Mouse (Mus musculus): ENCODE measurements around the gene Tmem100.

The Tmem100 gene

GRCm38 (mm10) chr11:90029841-90030398, at the start of gene Tmem100:
Gene Tmem100, plus strand, starts transcription at chr11:90030348.
- no peak for DNase-seq (ENCODE audit: low spot score)

- DNase-seq (ENCODE audit: low spot score) = no peak
Measured at GRCm38 (mm10) chr11:89982918-89983317, 47.2 kb upstream of the Tmem100 start.

GRCm38 (mm10) chr11:89984436-89984835, 45.7 kb upstream of the Tmem100 start:
- no peak for DNase-seq (ENCODE audit: low spot score)

GRCm38 (mm10) chr11:89985200-89986187, 44.7 kb upstream of the Tmem100 start:
- DNase-seq (ENCODE audit: low spot score) = no peak

GRCm38 (mm10) chr11:89986516-89986915, 43.6 kb upstream of the Tmem100 start:
- no peak for DNase-seq (ENCODE audit: low spot score)

- peak; percentile 41 for DNase-seq (ENCODE audit: low spot score)
Measured at GRCm38 (mm10) chr11:89988936-89989589, 41.1 kb upstream of the Tmem100 start.

GRCm38 (mm10) chr11:89991661-89992060, 38.5 kb upstream of the Tmem100 start:
- DNase-seq (ENCODE audit: low spot score) = no peak

GRCm38 (mm10) chr11:89994706-89995105, 35.4 kb upstream of the Tmem100 start:
- DNase-seq (ENCODE audit: low spot score) = no peak

GRCm38 (mm10) chr11:89995596-89995995, 34.6 kb upstream of the Tmem100 start:
- no peak for DNase-seq (ENCODE audit: low spot score)

- no peak for DNase-seq (ENCODE audit: low spot score)
Measured at GRCm38 (mm10) chr11:89996406-89996805, 33.7 kb upstream of the Tmem100 start.

- DNase-seq (ENCODE audit: low spot score) = no peak
Measured at GRCm38 (mm10) chr11:89996856-89997255, 33.3 kb upstream of the Tmem100 start.

- no peak for DNase-seq (ENCODE audit: low spot score)
Measured at GRCm38 (mm10) chr11:89998996-89999770, 31.0 kb upstream of the Tmem100 start.

GRCm38 (mm10) chr11:90000666-90001065, 29.5 kb upstream of the Tmem100 start:
- no peak for DNase-seq (ENCODE audit: low spot score)

GRCm38 (mm10) chr11:90001396-90002230, 28.5 kb upstream of the Tmem100 start:
- DNase-seq (ENCODE audit: low spot score) = no peak

GRCm38 (mm10) chr11:90002231-90002986, 27.7 kb upstream of the Tmem100 start, which contains the start of gene Pctp:
Gene Pctp, minus strand, starts transcription at chr11:90002894.
- DNase-seq (ENCODE audit: low spot score) = peak; percentile 42

- no peak for DNase-seq (ENCODE audit: low spot score)
Measured at GRCm38 (mm10) chr11:90002987-90003348, 27.2 kb upstream of the Tmem100 start.

- DNase-seq (ENCODE audit: low spot score) = no peak
Measured at GRCm38 (mm10) chr11:90003386-90003785, 26.8 kb upstream of the Tmem100 start.

GRCm38 (mm10) chr11:90006111-90006510, 24.0 kb upstream of the Tmem100 start:
- DNase-seq (ENCODE audit: low spot score) = no peak

GRCm38 (mm10) chr11:90007791-90008531, 22.2 kb upstream of the Tmem100 start:
- no peak for DNase-seq (ENCODE audit: low spot score)

- no peak for DNase-seq (ENCODE audit: low spot score)
Measured at GRCm38 (mm10) chr11:90013657-90014056, 16.5 kb upstream of the Tmem100 start.
